Mouse (Mus musculus): ENCODE measurements around the gene Cdc14b.
"Not testable (repeated sequence)": the region's sequence is repeated elsewhere in the genome, so short reads cannot be mapped to it uniquely, and the experiment has no call there.

The Cdc14b gene

GRCm38 (mm10) chr13:64273891-64274844, 922 bp downstream of the Cdc14b start:
- no peak for DNase-seq (ENCODE audit: low spot score)

- DNase-seq (ENCODE audit: low spot score) = no peak
Observed at GRCm38 (mm10) chr13:64273352-64273751, 1.7 kb downstream of the Cdc14b start.

- DNase-seq (ENCODE audit: low spot score) = no peak
Observed at GRCm38 (mm10) chr13:64268384-64268783, 6.7 kb downstream of the Cdc14b start.

- DNase-seq (ENCODE audit: low spot score) = no peak
Observed at GRCm38 (mm10) chr13:64267151-64267550, 7.9 kb downstream of the Cdc14b start.

- DNase-seq (ENCODE audit: low spot score) = no peak
Observed at GRCm38 (mm10) chr13:64264586-64264985, 10.5 kb downstream of the Cdc14b start.

- DNase-seq (ENCODE audit: low spot score) = peak; percentile 32
Observed at GRCm38 (mm10) chr13:64259903-64260302, 15.2 kb downstream of the Cdc14b start.

GRCm38 (mm10) chr13:64258516-64258821, 16.6 kb downstream of the Cdc14b start:
- no peak for DNase-seq (ENCODE audit: low spot score)

GRCm38 (mm10) chr13:64257814-64258515, 17.1 kb downstream of the Cdc14b start:
- DNase-seq (ENCODE audit: low spot score) = no peak

- no peak for DNase-seq (ENCODE audit: low spot score)
Observed at GRCm38 (mm10) chr13:64257010-64257813, 17.9 kb downstream of the Cdc14b start.

GRCm38 (mm10) chr13:64254185-64254584, 20.9 kb downstream of the Cdc14b start:
- not testable (repeated sequence) for DNase-seq (ENCODE audit: low spot score)

- DNase-seq (ENCODE audit: low spot score) = no peak
Observed at GRCm38 (mm10) chr13:64253697-64254096, 21.4 kb downstream of the Cdc14b start.

GRCm38 (mm10) chr13:64252147-64252546, 22.9 kb downstream of the Cdc14b start:
- DNase-seq (ENCODE audit: low spot score) = no peak

- no peak for DNase-seq (ENCODE audit: low spot score)
Observed at GRCm38 (mm10) chr13:64250363-64250762, 24.7 kb downstream of the Cdc14b start.

GRCm38 (mm10) chr13:64248775-64249524, 26.1 kb downstream of the Cdc14b start:
- DNase-seq (ENCODE audit: low spot score) = peak; percentile 87

- peak; percentile 11 for DNase-seq (ENCODE audit: low spot score)
Observed at GRCm38 (mm10) chr13:64248161-64248774, 26.8 kb downstream of the Cdc14b start.

GRCm38 (mm10) chr13:64246106-64246505, 29.0 kb downstream of the Cdc14b start:
- no peak for DNase-seq (ENCODE audit: low spot score)

- no peak for DNase-seq (ENCODE audit: low spot score)
Observed at GRCm38 (mm10) chr13:64244685-64245261, 30.3 kb downstream of the Cdc14b start.

GRCm38 (mm10) chr13:64242721-64243120, 32.4 kb downstream of the Cdc14b start:
- DNase-seq (ENCODE audit: low spot score) = no peak

GRCm38 (mm10) chr13:64240626-64241025, 34.5 kb downstream of the Cdc14b start:
- no peak for DNase-seq (ENCODE audit: low spot score)

- DNase-seq (ENCODE audit: low spot score) = no peak
Observed at GRCm38 (mm10) chr13:64237681-64238157, 37.4 kb downstream of the Cdc14b start.

Data from layer of hippocampus, adult 11-12 months (tissue).